Mouse (Mus musculus): ENCODE results near the gene Abhd17c.

GRCm38 (mm10) chr7:84089777-84090176 lies 61.9 kb downstream of the Abhd17c start:
- no peak for TF ChIP-seq EP300 (IDR thresholded peaks at IDR 0.05; ENCODE audit: insufficient read depth, low read depth, low read length)
- peak; percentile 65 for TF ChIP-seq CTCF (IDR thresholded peaks at IDR 0.05)
- no peak for TF ChIP-seq POLR2A (IDR thresholded peaks at IDR 0.05; ENCODE audit: insufficient read depth, low read depth, low read length)
